Mouse (Mus musculus): Measurements from ENCODE around the gene Fcgrt.
"Not testable (repeated sequence)": the region's sequence is repeated elsewhere in the genome, so short reads cannot be mapped to it uniquely, and the experiment has no call there.

Gene Fcgrt

DNA sequence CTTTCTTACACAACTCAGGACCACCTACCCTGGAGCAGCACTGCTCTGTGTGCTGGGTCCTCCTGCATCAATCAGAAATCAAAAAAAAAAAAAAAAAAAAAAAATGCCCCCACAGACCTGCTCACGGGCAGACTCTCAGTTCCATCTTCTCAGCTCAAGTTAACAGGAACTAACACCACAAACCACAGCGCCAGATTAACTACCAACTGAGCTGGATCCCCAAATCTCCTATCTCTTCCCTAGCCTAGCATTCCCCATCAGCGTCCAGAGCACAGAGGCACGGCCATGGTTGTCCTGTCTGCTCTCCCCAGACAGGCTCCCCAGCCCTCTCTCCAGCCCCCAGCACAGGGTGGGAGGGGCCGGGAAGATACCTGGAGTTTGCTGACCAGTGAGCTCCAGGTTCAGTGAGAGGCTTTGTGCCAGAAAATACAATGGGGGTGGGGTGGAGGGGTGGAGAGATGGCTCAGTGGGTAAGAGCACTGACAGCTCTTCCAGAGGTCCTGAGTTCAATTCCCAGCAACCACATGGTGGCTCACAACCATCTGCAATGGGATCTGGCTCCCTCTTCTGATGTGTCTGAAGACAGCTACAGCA is 3.5 kb upstream of the Fcgrt start:
- DNase-seq = no peak

- DNase-seq = no peak
Observed at GRCm38 (mm10) chr7:45106441-45106840, 2.8 kb upstream of the Fcgrt start.

DNA sequence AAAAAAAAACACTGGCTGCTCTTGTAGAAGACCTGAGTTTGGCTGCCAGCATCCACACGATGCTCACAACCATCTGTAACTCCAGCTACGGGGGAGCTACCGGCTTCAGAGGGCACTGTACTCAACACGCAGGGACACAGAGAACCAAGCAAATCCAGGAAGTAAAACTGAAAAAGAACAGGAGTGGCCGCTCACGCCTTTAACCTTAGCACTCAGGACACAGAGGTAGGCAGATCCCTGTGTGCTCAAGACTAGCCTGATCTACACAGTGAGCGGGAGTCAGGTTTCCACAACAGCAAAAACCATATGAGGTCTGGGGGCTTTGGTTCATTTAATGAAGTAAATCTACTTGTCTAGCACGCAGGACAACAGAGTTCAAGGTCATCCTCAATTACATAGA is 1.8 kb upstream of the Fcgrt start:
- DNase-seq = no peak

DNA sequence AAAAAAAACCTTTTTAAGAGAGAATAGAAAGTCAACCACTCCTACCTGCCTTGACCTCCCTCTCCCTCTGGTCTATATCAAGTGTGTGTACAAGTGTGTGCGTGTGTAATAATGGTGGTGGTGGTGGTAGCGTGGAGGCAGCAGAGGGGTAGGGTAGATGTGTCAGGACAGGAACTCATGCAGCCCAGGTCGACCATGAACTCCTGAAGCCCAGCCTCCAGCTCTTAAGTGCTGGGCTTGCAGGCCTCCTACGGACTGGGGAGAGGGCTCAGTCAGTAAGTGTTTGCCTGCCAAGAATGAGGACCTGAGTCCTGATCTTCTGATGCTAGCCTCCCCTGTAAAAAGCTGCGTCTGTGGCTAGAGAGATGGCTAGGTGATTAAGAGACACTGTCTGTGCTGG is 1.3 kb upstream of the Fcgrt start:
- no peak for DNase-seq

DNA sequence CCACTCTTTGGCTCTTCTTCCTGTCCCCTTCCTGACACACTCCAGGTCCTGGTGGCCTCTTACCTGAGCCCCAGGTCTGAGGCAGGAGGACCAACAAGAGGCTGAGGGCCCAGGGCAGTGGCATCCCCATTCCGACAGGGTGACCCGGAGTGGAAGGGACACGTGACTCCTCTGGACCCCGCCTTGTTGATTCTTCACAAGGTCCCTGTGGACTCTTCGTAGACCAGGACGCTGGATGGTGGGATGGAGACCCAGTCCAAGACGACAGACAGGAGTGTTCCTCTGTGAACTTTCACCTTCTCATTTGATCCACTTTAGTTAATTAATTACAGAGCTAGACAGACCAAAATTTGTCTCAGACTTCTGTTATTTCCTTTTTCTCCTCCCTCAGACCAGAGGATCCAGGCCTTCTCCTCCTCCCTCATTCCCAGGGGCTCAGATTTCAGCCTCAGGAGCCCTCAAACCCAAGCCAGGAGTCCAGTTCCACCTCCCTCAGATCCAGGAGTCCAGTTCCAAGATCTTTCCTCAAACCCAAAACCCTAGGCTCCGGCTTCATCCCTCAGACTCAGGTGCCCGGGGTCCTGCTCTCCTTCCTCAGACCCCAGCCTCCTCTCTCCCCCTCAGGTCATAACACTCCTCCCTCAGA is 588 bp downstream of the Fcgrt start:
- DNase-seq = peak; percentile 56

GRCm38 (mm10) chr7:45102441-45102840 is 1.2 kb downstream of the Fcgrt start:
- DNase-seq = no peak

DNA sequence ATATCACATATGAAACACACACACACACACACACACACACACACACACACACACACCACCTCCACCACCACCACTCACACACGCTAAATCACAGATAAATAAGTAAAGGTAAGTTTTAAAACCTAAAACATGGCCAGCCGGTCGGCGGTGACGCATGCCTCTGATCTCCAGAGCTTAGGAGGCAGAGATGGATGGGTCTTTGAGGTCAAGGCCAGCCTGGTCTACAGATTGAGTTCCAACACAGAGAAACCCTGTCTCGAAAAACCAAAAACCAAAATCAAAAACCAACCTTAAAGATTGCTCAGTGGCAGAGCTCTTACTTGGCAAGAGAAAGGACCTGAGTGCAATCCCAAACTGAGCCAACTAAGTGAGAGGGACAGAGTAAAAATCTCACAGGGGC is 3.6 kb downstream of the Fcgrt start:
- no peak for DNase-seq

GRCm38 (mm10) chr7:45098541-45099240 is 5.0 kb downstream of the Fcgrt start:
- no peak for DNase-seq

DNA sequence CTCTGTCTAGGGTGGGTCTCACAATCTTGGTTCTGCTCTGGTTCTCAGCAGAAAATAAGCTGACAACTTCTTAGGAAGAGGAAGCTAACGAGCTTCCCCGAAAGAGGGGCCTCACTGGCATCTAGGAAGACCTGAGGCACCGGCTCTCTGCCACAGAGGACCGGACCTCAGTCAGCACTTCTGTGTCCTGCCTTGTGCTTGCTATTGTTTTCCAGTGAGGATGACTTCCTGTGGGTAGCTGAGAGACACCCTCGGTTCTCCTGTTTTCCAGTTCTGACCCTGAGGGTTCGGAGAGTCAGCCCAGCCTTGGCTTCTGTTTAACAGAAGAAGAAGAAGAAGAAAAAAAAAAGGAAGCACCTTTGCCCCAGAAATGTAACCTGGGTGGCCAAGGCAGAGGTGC is 6.2 kb downstream of the Fcgrt start:
- DNase-seq = peak; percentile 22

GRCm38 (mm10) chr7:45095965-45096364 is 7.7 kb downstream of the Fcgrt start:
- DNase-seq = not testable (repeated sequence)

- DNase-seq = no peak
Observed at GRCm38 (mm10) chr7:45095367-45095766, 8.3 kb downstream of the Fcgrt start.

GRCm38 (mm10) chr7:45094121-45094520 is 9.5 kb downstream of the Fcgrt start:
- no peak for DNase-seq

DNA sequence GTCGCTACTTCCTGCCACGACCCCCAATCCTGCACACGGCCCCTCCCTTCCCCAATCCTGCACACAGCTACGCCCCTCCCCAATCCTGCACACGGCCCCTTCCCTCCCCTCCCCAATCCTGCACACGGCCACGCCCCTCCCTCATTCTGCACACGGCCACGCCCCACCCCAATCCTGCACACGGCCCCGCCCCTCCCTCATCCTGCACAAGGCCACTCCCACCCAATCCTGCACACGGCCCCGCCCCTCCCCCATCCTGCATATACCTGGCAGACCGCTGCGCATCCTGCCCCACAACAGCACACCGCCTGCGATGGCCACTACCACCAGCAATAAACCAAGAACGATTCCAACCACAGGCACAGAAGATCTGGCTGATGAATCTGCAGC is 10.1 kb downstream of the Fcgrt start:
- DNase-seq = no peak

DNA sequence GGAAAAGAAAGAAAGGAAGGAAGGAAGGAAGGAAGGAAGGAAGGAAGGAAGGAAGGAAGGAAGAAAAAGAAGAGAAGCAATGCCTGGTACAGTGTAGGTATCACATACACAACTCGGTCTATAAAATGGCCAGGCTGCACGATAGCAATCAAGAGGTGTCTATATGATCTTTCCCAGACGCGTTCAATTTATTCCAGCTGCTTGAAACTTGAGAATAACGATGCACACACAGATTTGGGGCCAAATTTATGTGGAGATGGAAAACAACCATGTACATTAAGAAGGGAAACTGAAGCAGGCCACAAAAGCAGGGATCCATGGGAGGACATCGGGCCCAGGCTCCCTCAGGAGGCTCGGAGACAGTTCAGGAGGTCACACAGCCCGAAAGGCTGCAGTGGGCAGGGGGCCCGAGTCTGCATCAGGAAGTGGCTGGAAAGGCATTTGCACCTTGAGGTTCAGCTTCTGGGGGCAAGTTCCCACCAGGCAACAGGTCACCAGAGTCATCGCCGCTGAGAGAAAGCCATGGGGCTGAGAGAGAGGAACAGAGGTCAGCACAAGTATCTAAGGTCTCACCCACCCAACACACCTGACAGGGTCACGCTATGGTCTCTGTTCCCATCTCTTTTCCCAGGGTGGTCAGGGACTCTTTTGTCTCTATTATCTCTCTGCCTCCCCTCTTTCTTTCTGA is 10.7 kb downstream of the Fcgrt start:
- no peak for DNase-seq

DNA sequence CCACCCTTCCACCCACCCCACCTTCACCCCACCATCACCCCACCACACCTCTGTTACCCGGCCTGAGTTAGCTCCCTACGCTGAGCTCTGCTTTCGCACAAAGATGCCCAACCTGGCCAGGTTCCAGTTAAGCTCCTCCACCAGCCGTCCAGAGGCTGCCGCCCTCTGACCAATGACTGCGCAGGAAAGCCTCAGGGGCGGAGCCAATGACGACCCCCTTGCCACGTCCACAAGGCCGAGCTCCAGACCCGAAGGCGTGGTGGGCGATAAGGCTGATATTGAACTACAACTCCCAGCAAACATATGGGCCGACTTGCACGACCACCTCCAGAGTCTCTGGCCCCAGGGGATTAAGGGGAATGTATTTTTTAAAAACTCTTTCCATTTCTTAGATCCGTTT is 11.6 kb downstream of the Fcgrt start, which contains the start of gene Rcn3:
Rcn3 (minus strand) TSS at position 174 of the 400 bp plus-strand sequence.
- DNase-seq = peak; percentile 61

DNA sequence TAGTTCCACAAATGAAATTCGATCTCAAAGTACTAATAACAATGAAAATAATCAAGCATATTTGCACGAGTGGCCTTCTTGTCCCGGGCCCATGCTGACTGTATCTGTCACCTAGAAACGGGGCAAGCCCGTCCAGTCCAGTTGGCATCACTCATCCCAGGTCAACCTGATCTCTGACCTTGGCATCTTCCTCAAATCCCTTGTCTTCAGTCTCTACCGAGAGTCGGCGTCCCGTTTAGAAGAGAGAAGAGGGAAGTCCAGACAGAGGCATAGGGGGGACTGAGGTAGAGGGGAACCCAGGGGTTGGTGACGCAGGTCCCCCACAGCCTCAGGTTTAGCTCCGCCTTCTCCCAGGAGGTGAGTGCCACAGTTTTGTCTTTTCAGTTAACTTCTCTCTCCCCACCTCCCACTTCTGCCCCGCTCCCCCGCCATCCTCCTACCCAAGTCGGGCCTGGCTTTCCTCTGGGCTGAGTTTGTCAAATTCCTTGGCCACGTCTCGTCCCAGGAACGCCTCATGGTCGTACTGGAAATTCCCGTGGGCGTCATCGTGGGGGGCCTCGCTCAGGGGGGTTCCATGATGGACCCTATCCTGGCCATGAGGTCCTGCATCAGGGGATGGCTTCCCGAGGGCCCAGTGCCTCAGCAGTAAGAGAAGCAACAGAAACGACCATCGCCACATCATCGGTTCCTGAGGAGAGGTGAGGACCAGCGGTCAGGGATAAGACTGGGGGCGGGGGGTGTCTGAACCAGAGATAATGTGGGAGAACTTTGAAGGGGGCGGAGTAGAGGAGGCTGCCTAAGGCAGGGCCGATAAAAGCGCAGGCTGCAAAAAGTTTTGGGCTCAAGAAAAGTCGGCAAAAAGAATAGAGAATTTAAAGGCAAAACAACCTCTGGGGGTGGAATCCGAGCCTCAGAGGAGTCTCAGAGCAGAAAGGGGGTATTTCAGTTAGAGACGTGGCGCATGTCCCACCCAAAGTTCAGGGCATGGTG is 12.4 kb downstream of the Fcgrt start:
- no peak for DNase-seq

DNA sequence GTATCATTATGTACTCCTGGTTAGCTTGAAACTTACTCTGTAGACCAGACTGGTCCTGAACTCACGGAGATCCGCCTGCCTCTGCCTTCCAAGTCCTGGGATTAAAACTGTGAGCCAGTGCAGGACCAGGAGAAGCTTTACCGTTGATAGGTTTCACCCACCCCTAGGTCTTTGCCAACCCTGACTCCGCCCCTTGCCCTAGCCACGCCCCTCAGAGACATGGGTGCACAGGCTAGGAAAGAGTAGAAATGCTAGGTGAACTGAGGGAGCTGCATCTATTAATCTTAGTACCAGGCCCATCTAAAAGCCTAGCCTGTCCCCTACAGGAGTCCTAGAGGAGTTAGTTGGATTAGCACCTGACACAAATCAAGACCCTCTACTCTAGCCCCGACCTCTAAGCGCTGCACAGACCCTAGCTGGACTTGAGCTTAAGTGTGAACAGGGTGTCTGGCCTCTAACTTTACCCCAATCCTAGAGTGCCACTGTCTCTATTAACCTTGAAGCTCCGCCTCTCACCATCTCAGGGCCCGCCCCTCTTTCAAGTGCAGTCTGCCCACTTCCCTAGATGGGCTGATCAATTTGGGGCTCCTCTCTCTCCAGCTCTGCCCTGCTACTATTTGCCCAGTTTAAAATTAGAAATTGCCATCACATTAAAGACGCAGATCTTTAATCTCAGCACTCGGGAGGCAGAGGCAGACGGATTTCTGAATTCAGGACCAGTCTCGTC is 13.2 kb downstream of the Fcgrt start:
- DNase-seq = no peak

- no peak for DNase-seq
Observed at GRCm38 (mm10) chr7:45088597-45088996, 15.1 kb downstream of the Fcgrt start.

GRCm38 (mm10) chr7:45086084-45086483 is 17.6 kb downstream of the Fcgrt start:
- no peak for DNase-seq

GRCm38 (mm10) chr7:45083300-45083890 is 20.3 kb downstream of the Fcgrt start:
- DNase-seq = no peak
